Mouse (Mus musculus) adrenal gland, postnatal 14 days (tissue): ENCODE results near the gene Vps54. TPM values are rescaled to one million over a fixed set of nuclear protein-coding genes. Genes with fewer than 3 reads are reported as not detected.
A peak's percentile ranks its signal among the peaks of the same experiment; 100 is the strongest.

Experiments
- DNase-seq: peaks from one replicate; pipeline ENCODE4 v3.0.0; 2021; ENCODE audit warnings: mixed read lengths
- microRNA-seq, 2 experiments: library from miRNA; unstranded; fragments of <30 nt; microRNA quantifications; one replicate each; pipeline ENCODE4 v1.2.0; 2021
- total RNA-seq: library from RNA; stranded (reverse); gene quantifications from 2 replicates; pipeline ENCODE4 v1.2.3, GENCODE M21; 2021

Vps54 gene
- total RNA-seq, 1 experiment from 2014 or later: 33.3 TPM

DNA sequence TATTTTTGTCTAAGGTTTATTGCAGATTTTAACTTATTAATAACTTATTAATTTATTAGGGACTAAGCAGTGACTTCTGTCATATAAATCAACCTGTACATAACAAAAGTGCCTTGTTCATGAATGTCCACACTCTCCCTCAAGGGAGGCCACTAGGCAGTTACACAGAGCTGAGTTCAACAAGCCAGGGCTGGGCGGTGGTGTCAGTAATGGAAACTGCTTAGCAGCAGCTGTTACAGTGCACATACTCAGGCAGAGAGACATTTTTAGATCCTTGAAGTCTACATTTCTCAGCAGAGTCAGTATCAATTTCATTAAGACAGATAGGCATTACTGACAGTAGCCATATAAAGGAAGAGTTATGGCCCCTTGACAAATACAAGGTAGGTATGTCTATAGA lies 98.8 kb downstream of the Vps54 start:
- no peak for DNase-seq

DNA sequence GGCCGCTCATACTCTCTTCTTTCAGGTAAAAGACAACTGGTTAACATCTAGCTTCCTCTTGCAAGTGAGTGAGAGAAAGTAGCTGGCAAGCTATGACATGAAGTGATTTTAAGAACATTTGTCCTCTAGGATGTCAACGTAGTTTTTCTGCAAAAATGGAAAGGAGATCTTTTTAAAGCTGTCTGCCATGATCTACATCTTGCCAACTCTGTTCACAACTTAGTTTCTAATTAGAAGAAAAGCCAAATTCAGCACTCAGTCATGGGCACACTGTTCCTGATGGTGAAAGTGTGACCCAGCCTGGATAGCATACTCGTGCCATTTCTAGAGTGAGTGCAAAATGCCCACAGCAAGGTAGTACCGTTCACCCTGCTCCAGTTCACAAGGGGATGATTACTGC lies 100.0 kb downstream of the Vps54 start:
- no peak for DNase-seq

DNA sequence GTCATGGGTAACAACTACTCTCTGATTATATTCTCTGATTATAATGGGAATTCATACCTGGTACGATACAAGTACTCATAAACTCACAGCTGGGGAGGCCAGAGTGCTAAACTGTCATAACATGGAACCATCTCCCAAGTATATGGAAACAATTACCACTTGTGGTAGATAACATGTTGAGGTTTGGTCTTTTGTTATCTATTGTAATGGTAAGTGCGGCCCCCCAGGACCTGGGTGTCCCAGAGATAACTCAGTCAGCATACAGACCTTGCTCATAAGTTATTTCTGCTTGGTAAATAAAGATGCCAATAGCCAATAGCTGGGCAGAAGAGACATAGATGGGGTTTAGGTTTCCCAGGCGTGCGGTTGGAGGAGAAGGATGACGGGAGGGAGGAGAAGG lies 104.4 kb downstream of the Vps54 start:
- no peak for DNase-seq

DNA sequence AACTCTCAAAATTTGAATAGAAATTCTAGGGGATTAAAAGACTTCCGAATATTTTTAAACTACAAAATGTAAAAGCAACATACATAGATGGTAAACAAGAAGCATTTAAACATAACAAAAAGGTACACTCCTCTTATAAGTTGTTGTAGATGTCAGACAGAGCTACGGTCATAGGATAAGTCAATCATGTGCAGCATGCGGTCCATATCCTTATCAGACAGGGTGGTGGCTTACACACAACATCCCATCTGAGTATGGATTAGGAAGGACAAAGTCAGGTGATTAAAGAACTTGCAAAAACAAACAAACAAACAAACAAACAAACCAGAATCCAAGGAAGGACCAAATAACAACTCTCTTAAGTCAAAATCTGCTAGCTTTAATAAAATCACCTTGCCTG lies 106.9 kb downstream of the Vps54 start:
- no peak for DNase-seq

DNA sequence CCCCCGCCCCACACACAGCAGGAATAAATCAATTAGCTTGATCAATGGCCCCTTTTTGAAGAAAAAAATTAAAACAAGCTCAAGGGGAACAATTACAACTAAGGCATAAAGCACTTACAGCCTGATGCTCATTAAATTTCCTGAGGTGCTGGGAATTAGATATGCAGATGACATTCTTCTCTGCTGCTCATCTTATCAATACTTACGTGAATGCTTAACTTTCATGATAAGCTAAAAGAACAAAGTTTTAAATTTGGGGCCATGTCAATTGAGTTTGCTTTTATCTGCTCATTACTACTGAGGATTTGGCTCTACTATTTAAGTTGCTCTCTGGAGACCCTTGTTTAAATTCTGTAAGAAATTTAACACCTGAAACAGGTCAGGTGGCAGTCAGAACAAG lies 109.8 kb downstream of the Vps54 start:
- DNase-seq: no peak

DNA sequence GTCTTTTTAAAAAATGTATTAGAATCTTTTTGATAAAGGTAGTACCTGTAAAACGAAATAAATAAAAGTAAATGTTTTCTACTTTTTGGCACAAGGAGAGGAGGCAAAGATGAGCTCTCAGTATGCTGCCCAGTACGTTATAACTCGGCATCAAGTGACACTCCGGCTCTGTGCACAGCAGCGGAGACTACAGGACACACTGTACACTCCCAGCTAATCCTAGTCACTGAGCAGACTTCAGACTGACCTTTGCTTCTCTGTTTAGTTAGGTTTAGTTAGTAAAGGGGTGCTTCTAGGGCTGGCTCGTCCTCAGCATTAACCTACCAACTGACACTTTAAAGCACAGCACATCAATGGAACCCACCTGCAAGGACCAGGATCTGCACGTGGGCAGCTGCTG lies 112.2 kb downstream of the Vps54 start:
- DNase-seq: no peak

DNA sequence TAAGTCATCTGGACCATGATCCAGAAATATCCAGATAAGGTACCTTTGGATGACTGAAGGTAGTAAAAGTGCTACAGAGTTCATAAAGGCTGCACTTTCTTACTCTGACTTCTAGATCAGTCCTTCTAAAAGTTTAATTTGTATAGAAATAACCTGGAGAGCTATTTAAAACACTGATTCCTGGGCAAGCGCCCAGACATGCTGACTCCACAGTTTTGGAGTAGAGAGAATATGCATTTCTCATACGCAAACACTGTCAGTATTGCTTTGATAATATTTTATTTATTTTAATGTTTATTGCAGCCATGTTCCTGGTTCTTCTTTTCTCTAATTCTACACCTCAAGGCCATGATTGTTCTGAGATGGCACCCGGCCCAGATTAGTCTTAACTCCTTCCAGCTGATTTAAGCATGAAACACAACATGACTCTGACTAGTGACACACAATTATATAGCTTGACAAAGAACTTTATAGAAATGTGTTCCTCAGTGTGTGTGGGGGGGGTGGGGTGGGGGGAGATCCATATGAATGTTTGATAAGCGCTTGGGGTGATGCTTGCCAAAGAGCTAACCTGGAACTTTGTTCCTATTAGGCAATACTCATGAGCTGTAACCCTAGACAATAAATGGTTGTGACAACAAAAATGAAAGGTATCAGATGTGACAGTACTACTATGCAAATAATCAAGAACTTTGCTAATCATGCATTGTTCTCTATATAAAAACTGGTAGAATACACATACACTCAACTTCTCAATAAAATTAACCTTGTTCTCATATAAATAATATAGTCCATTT lies 124.3 kb downstream of the Vps54 start:
- DNase-seq: peak; percentile 38

DNA sequence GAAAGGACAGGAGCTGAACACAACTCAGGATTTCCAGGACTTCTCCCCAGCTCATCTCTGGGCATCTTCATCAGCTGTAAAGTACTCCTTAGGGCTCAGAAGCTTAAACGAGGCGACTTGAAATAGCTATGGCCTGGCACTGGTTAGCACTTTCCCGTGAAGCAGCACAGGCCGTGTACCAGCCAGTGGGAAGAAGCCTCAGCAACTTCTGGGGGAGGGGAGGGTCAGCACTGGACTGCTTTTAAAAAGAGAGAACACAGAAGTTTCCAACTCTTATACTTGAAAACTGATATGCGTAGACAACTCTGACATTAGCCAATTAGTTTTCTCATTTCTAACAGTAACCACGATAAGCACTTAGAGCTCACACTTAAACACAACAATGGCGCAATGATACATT lies 129.4 kb downstream of the Vps54 start:
- peak; percentile 9 for DNase-seq

DNA sequence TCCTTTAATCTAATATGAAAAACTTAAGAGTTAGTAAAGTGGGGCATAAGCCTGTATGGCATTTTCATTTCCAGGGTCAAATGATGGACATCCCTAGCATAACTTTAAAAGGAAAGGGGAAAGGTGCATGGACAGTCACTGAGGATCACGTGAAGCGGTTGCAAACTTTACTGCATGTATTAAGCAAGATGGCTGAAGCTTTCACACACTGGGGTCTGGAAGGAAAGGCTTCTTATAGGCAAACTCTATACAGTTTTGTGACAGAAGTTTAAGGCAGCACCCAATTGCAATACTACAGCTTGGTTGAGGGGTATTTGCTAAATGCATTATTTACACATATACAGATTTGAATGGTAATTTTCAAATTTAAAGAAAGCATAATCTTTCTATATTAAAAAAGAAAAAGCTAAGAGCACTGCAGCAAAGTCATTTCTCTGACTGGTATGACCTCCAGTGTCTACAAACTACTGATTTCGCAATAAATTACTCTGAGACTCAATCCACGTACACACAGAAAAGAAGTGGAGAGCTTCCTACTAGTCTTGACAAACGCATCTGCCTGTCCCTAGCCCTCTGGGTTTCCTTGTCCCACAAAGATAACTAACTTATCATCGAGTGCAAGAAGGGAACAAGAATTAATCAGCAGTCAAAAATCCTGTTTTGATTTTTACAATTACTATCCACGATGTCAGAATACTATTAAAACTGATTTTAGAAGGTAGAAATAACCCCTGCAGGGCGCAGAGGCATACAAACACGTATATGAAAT lies 130.4 kb downstream of the Vps54 start:
- DNase-seq: peak; percentile 4

DNA sequence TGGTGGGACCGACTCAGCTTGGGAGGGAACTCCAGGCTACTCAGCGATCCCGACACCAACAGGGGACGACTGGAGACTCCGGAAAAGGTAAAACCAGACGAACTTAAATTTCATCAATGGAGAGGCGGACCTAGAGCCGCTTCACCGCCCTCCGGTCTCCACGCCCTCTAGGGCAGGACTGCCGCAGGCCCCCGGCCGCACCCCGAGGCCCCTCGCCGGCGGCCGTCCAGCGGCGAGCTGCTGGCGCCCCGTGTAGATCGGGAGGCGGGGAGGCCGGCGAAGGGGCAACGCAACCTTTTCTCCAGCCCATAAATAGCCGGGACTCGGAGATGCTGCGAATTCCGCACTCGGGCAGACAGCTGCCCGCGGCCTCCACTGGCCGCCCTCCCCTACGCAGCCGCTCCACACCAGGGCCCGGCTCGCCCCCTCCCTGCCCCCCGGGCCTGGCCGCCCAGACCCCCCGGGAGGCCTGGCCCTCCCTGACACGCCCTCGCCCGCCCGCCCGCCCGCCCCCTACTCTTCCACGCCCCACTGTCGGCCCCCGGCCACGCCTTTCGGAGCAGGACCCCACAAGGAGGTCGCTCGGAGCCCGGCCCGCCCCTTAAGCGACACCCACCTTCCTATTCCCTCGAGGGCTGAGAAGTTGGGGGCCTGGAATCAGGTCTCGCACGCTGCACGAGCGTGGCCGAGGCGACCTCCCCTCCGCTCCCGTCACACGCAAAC lies 131.5 kb downstream of the Vps54 start:
- DNase-seq: peak; percentile 88

Small RNA genes within 50 kb of the gene (microRNA-seq; reads per million reads assigned to microRNA genes)
- 0 to 0.43 reads per million in 2 experiments for gene Mir1933

Other genes with a start within 250 kb of the Vps54 start
- gene Peli1, start 148.0 kb upstream of the Vps54 start, total RNA-seq: 18.4 and 27.2 TPM in 2 replicates
- gene Ugp2, start 131.9 kb downstream of the Vps54 start, total RNA-seq: 71.8 and 91.9 TPM in 2 replicates